Mouse (Mus musculus) heart, embryonic 16.5 days (tissue): ENCODE data around the gene Foxp3. TPM values are rescaled to one million over a fixed set of nuclear protein-coding genes. Genes with fewer than 3 reads are reported as not detected.

ENCODE experiments used
- ATAC-seq: fragments of 200-750 bp; cut with Nextera tagmentation; replicated peaks from 2 replicates; pipeline ENCODE4 v1.8.0; 2017; ENCODE audit warnings: moderate number of reproducible peaks; ENCODE audit not compliant: insufficient read depth, low FRiP score; ENCODE audit errors: extremely low read depth
- H3K27ac ChIP-seq: fragments of 300-500 bp; sonication (generic); 2 replicates; pipeline ENCODE4 v1.5.1; 2014; ENCODE audit warnings: mild to moderate bottlenecking, low read length, control low read depth, moderate library complexity
- H3K27me3 ChIP-seq: fragments of 300-500 bp; sonication (generic); 2 replicates; pipeline ENCODE4 v1.6.1; 2014; ENCODE audit warnings: low read length, mixed read lengths; ENCODE audit not compliant: control insufficient read depth, insufficient read depth
- H3K36me3 ChIP-seq: fragments of 300-500 bp; sonication (generic); 2 replicates; pipeline ENCODE4 v1.6.1; 2014; ENCODE audit not compliant: control insufficient read depth, insufficient read depth
- H3K4me1 ChIP-seq: fragments of 300-500 bp; sonication (generic); 2 replicates; pipeline ENCODE4 v1.6.1; 2014; ENCODE audit warnings: low read length, mixed read lengths; ENCODE audit not compliant: control insufficient read depth, insufficient read depth
- H3K4me2 ChIP-seq: fragments of 300-500 bp; sonication (generic); 2 replicates; pipeline ENCODE4 v1.6.1; 2014; ENCODE audit warnings: low read depth, mild to moderate bottlenecking, control low read depth, low read length
- H3K4me3 ChIP-seq: fragments of 300-500 bp; sonication (generic); 2 replicates; pipeline ENCODE4 v1.5.1; 2014; ENCODE audit warnings: mild to moderate bottlenecking, control low read depth, low read length
- H3K9ac ChIP-seq: fragments of 300-500 bp; sonication (generic); 2 replicates; pipeline ENCODE4 v1.6.1; 2014; ENCODE audit warnings: low read length, control low read depth
- H3K9me3 ChIP-seq: fragments of 300-500 bp; sonication (generic); replicated peaks from 2 replicates; pipeline ENCODE4 v1.6.1; 2016; ENCODE audit warnings: low read length; ENCODE audit not compliant: control insufficient read depth
- WGBS: fragments of 180-500 bp; shearing (Covaris S2); extraction: QIAGEN DNeasy Blood & Tissue Kit; methylation state at CpG from one replicate; pipeline ENCODE4 v1.1.7; 2014; 5-methylcytosine and 5-hydroxymethylcytosine counted together
- polyA plus RNA-seq: library from polyadenylated mRNA; unstranded; fragments of >200 nt; fragmentation: Nextera tagmentation; extraction: Ambion mirVana; gene quantifications from 2 replicates; pipeline ENCODE4 v1.2.1, GENCODE M21; 2015

Foxp3 gene
- polyA plus RNA-seq, 1 experiment from 2014 or later: 0.12 TPM

- ATAC-seq: no peak
- H3K9me3 ChIP-seq: no peaks in the 10 kb centered on the region
- peaks cover 19% of the 10 kb centered on the region for H3K4me1 ChIP-seq
- no peaks in the 10 kb centered on the region for H3K27me3 ChIP-seq
- 50% methylated on average over 10 of the region's 10 CpGs for WGBS
- no peak overlapping the region for H3K9ac ChIP-seq
- H3K27ac ChIP-seq: no peak overlapping the region
- H3K4me3 ChIP-seq: no peak overlapping the region; the same call in 1 of the 2 replicates
- peak overlapping the region; percentile 82 for H3K4me2 ChIP-seq
- no peaks in the 10 kb centered on the region for H3K36me3 ChIP-seq
Measured at GRCm38 (mm10) chrX:7572466-7572865, 978 bp upstream of the Foxp3 start.

DNA sequence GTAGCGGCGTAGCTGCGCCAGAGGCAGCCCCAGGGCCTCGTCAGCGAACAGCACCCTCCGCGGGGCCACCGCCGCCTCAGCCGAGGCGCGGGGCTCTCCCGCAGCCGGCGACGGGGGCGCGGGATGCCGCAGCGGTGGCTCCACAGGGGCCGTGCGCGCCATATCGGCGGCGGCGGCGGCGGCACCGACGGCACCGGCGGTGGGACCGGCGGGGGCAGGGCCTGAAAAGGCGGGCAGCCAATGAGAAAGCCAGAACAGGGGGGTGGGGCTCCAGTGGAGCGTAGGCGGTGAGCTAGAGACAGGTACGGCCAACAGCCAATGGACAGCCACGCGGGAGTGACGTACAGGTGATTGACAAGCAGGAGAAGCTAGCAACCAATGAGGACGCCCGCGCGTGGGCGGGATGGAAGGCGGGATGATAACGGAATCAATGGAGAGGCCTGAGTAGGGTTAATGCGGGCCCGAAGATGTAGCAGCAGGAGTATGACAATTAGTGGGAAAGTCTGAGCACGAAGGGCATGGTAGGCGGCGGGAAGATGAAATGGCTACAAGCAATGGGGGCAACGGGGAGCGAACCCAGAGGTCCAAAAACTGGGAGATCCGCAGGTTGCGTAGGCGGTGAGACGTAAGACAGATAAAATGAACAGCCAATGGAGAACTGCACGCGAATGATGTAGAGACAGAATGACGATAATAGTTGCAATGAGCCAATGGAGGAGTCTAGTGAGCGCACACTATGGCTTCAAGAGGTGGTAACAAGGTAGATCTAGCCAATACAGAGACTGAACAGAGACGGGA lies 842 bp downstream of the Foxp3 start, which contains the start of gene Ppp1r3f:
TSS of gene Ppp1r3f (minus strand) at position 197 of the 798 bp plus-strand sequence.
- WGBS: 13% methylated on average over 56 of the region's 65 CpGs
- peak; percentile 95 for ATAC-seq
- Histone ChIP-seq H3K9me3 (no peaks in the 10 kb centered on the region), H3K4me3 (peak within 1 kb of the TSS; percentile 60), H3K27me3 (no peaks in the 10 kb centered on the region), H3K27ac (peak within 1 kb of the TSS; percentile 79), H3K4me1 (peaks cover 19% of the 10 kb centered on the region), H3K9ac (peak within 1 kb of the TSS; percentile 75), H3K4me2 (peak within 1 kb of the TSS; percentile 82), H3K36me3 (no peaks in the 10 kb centered on the region)

DNA sequence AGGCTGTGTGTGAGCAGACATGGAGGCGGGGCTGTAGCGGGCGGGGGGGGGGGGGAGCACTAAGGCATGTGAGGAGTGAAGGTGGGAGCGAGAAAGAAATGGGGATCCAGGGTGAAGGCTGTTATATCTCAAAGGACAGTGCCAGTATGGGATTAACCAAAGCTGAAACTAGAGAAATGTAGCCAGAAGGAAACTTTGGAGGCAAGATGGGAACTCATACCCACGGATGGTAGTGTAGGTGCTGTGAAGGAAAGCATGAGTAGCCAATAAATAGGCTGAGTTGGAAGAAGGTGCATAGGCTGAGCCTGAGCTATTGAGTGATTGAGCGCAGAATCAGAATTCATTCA lies 1.4 kb downstream of the Foxp3 start:
- WGBS: 23% methylated on average over 5 of the region's 6 CpGs
- Histone ChIP-seq H3K36me3 (no peaks in the 10 kb centered on the region), H3K27me3 (no peaks in the 10 kb centered on the region), H3K4me2 (peak overlapping the region; percentile 82), H3K9me3 (no peaks in the 10 kb centered on the region), H3K4me3 (peak overlapping the region; percentile 60), H3K4me1 (peaks cover 19% of the 10 kb centered on the region), H3K9ac (no peak overlapping the region), H3K27ac (no peak overlapping the region)
- ATAC-seq: no peak

GRCm38 (mm10) chrX:7581151-7581550 lies 7.7 kb downstream of the Foxp3 start:
- Histone ChIP-seq H3K9ac (no peak overlapping the region), H3K4me2 (no peak overlapping the region), H3K27me3 (no peaks in the 10 kb centered on the region), H3K27ac (no peak overlapping the region), H3K36me3 (no peaks in the 10 kb centered on the region), H3K9me3 (no peaks in the 10 kb centered on the region), H3K4me3 (no peak overlapping the region), H3K4me1 (no peaks in the 10 kb centered on the region)
- ATAC-seq: no peak
- WGBS: 80% methylated on average over 2 of the region's 2 CpGs

- Histone ChIP-seq H3K27ac (no peak overlapping the region), H3K36me3 (no peaks in the 10 kb centered on the region; the same call in 1 of the 2 replicates), H3K4me1 (no peaks in the 10 kb centered on the region), H3K4me2 (no peak overlapping the region), H3K9ac (no peak overlapping the region), H3K27me3 (no peaks in the 10 kb centered on the region), H3K9me3 (no peaks in the 10 kb centered on the region), H3K4me3 (no peak overlapping the region)
- WGBS: 91% methylated on average over 11 of the region's 11 CpGs
- ATAC-seq: no peak
Measured at GRCm38 (mm10) chrX:7583881-7584280, 10.4 kb downstream of the Foxp3 start.

- no peak overlapping the region for H3K4me2 ChIP-seq
- 88% methylated on average over 3 of the region's 5 CpGs for WGBS
- no peaks in the 10 kb centered on the region for H3K9me3 ChIP-seq
- H3K4me3 ChIP-seq: no peak overlapping the region
- ATAC-seq: no peak
- H3K36me3 ChIP-seq: no peaks in the 10 kb centered on the region; the same call in 1 of the 2 replicates
- H3K27ac ChIP-seq: no peak overlapping the region
- H3K4me1 ChIP-seq: no peaks in the 10 kb centered on the region
- no peak overlapping the region for H3K9ac ChIP-seq
- H3K27me3 ChIP-seq: no peaks in the 10 kb centered on the region
Measured at GRCm38 (mm10) chrX:7586356-7586755, 12.9 kb downstream of the Foxp3 start.

DNA sequence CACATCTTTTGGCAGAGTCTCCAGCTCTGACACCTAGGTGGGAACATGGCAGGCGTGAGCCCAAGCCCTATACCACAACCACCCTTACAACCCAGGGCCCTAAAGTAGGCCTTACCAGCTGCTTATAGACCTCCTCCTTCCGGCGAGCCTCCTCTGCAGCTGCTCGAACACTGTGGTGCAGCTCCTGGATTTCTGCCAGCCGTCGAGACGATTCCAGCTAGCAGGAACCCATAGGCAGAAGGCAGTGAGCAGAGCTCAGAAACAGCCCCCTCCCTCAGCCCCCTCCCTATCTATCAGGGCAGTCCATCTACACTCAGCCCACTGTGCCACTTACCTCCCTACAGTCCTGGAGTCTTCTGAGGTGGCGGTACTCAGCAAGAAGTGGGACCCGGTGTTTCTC lies 21.9 kb downstream of the Foxp3 start:
- Histone ChIP-seq H3K9me3 (no peaks in the 10 kb centered on the region), H3K27ac (no peak overlapping the region), H3K4me3 (no peak overlapping the region), H3K4me2 (no peak overlapping the region), H3K9ac (no peak overlapping the region), H3K4me1 (no peaks in the 10 kb centered on the region), H3K27me3 (no peaks in the 10 kb centered on the region), H3K36me3 (peaks cover 5% of the 10 kb centered on the region; the same call in 1 of the 2 replicates)
- 81% methylated on average over 9 of the region's 9 CpGs for WGBS
- ATAC-seq: no peak

GRCm38 (mm10) chrX:7604004-7604403 lies 30.6 kb downstream of the Foxp3 start:
- H3K4me2 ChIP-seq: no peak overlapping the region
- WGBS: 80% methylated on average over 7 of the region's 7 CpGs

GRCm38 (mm10) chrX:7604879-7605574 lies 31.6 kb downstream of the Foxp3 start, which contains the start of gene Ccdc22:
Ccdc22 (minus strand) TSS chrX:7605517.
- H3K27me3 ChIP-seq: no peaks in the 10 kb centered on the region; the same call in 1 of the 2 replicates
- H3K36me3 ChIP-seq: no peaks in the 10 kb centered on the region; the same call in 1 of the 2 replicates
- peak within 1 kb of the TSS; percentile 72 for H3K9ac ChIP-seq
- WGBS: 16% methylated on average over 28 of the region's 28 CpGs
- peak within 1 kb of the TSS; percentile 71 for H3K4me2 ChIP-seq
- H3K27ac ChIP-seq: 0 out of 2 replicates have a peak within 1 kb of the TSS, but pooled peaks have one; percentile 54
- peaks cover 4% of the 10 kb centered on the region for H3K4me1 ChIP-seq
- peak within 1 kb of the TSS; percentile 62 for H3K4me3 ChIP-seq
- H3K9me3 ChIP-seq: no peaks in the 10 kb centered on the region; the same call in 1 of the 2 replicates
- ATAC-seq: peak; percentile 89

More at GRCm38 (mm10) chrX:7604004-7604403, 30.6 kb downstream of the Foxp3 start:
- no peak overlapping the region; the same call in 1 of the 2 replicates for H3K4me3 ChIP-seq
- H3K9me3 ChIP-seq: no peaks in the 10 kb centered on the region
- ATAC-seq: no peak
- H3K4me1 ChIP-seq: peaks cover 4% of the 10 kb centered on the region
- H3K27me3 ChIP-seq: no peaks in the 10 kb centered on the region; the same call in 1 of the 2 replicates
- no peak overlapping the region for H3K9ac ChIP-seq
- no peak overlapping the region for H3K27ac ChIP-seq
- H3K36me3 ChIP-seq: no peaks in the 10 kb centered on the region; the same call in 1 of the 2 replicates
